Mouse (Mus musculus) midbrain, postnatal 0 days (tissue): ENCODE results near the gene Vwa5b1. TPM values are rescaled to one million over a fixed set of nuclear protein-coding genes. Genes with fewer than 3 reads are reported as not detected.

Experiments used
- ATAC-seq: fragments of 200-750 bp; cut with Nextera tagmentation; 2 replicates; pipeline ENCODE4 v1.8.0; 2017; ENCODE audit warnings: moderate number of reproducible peaks, mild to moderate bottlenecking, moderate TSS enrichment, moderate library complexity; ENCODE audit not compliant: low FRiP score
- DNase-seq: peaks from one replicate; pipeline ENCODE4 v3.0.0-alpha.2; 2015; ENCODE audit warnings: low spot score
- H3K27ac ChIP-seq: fragments of 300-500 bp; sonication (generic); 2 replicates; pipeline ENCODE4 v1.5.1; 2014; ENCODE audit warnings: low read depth, mild to moderate bottlenecking, low read length, mixed read lengths
- H3K27me3 ChIP-seq: fragments of 300-500 bp; sonication (generic); 2 replicates; pipeline ENCODE4 v1.6.1; 2014; ENCODE audit warnings: low read length, control low read depth, mixed read lengths; ENCODE audit not compliant: insufficient read depth
- H3K36me3 ChIP-seq: fragments of 300-500 bp; sonication (generic); 2 replicates; pipeline ENCODE4 v1.6.1; 2014; ENCODE audit warnings: low read length, control low read depth, mixed read lengths; ENCODE audit not compliant: insufficient read depth
- H3K4me1 ChIP-seq: fragments of 300-500 bp; sonication (generic); 2 replicates; pipeline ENCODE4 v1.6.1; 2014; ENCODE audit warnings: mild to moderate bottlenecking, control low read depth, antibody characterized with exemption, low read length, mixed read lengths; ENCODE audit not compliant: insufficient read depth
- H3K4me2 ChIP-seq: fragments of 300-500 bp; sonication (generic); 2 replicates; pipeline ENCODE4 v1.6.1; 2014; ENCODE audit warnings: low read depth, mild to moderate bottlenecking, low read length, mixed read lengths; ENCODE audit not compliant: poor library complexity, severe bottlenecking
- H3K4me3 ChIP-seq: fragments of 300-500 bp; sonication (generic); 2 replicates; pipeline ENCODE4 v1.5.1; 2014; ENCODE audit warnings: low read depth, mild to moderate bottlenecking, low read length, moderate library complexity
- H3K9ac ChIP-seq: fragments of 300-500 bp; sonication (generic); replicated peaks from 2 replicates; pipeline ENCODE4 v1.6.1; 2014; ENCODE audit warnings: mild to moderate bottlenecking, low read length, moderate library complexity, mixed read lengths; ENCODE audit not compliant: poor library complexity, severe bottlenecking
- H3K9me3 ChIP-seq: fragments of 300-500 bp; sonication (generic); 2 replicates; pipeline ENCODE4 v1.6.1; 2016; ENCODE audit warnings: low read length, control low read depth
- CTCF ChIP-seq: IDR thresholded peaks from 2 replicates; pipeline ENCODE4 v1.5.1; 2016; ENCODE audit warnings: antibody characterized with exemption, mild to moderate bottlenecking
- WGBS: fragments of 180-500 bp; shearing (Covaris S2); extraction: QIAGEN DNeasy Blood & Tissue Kit; methylation state at CpG from one replicate; pipeline ENCODE4 v1.1.7; 2014; 5-methylcytosine and 5-hydroxymethylcytosine counted together
- polyA plus RNA-seq: library from polyadenylated mRNA; unstranded; fragments of >200 nt; fragmentation: Nextera tagmentation; extraction: Ambion mirVana; gene quantifications from 2 replicates; pipeline ENCODE4 v1.2.1, GENCODE M21; 2015
- total RNA-seq: library from RNA; depleted of rRNA; stranded (reverse); fragments of >200 nt; gene quantifications from 2 replicates; pipeline ENCODE4 v1.2.3, GENCODE M21; 2014

Vwa5b1 gene
- total and polyA plus RNA-seq, 2 experiments from 2014 or later: 3.1 to 16.9 TPM

DNA sequence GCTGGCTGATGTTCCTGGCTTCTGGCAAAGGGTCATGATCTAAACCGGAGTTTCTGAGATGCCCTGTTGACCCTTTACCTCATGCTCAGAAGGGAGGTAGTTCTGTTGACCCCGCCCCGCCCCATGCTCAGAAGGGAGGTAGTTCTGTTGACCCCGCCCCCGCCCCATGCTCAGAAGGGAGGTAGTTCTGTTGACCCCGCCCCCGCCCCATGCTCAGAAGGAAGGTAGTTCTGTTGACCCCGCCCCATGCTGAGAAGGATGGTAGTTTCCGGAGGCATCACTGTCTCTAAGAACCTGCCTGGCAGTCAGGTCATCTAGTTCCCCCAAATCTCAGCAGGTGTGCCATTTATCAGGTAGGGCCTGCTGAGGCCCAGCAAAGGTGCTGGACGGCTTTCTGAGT, 88.1 kb downstream of the Vwa5b1 start:
- peak overlapping the region; percentile 15; the same call in 1 of the 2 replicates for H3K4me2 ChIP-seq
- TF ChIP-seq CTCF: no peak

DNA sequence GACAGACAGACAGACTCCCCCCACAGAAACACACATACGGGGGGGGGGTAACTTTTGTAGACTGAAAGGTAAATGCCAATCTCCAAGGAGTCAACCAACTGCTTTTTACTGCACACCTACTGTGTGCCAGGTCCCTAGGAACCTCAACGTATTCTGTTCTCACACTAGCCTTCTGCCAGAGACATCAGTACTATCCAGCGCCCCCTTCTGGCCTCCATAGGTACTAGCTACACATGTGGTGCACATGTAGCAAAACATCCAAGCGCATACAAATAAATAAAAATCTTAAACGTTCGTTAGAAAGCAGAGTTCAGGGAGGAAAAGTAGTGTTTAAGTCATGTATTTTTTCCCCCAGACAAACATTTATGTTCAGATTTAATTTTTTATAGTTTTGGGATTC, 88.6 kb downstream of the Vwa5b1 start:
- ATAC-seq (no peak), DNase-seq (peak; percentile 51)
- peak; percentile 74 for TF ChIP-seq CTCF
- Histone ChIP-seq H3K9me3 (no peaks in the 10 kb centered on the region), H3K9ac (no peak overlapping the region), H3K4me2 (no peak overlapping the region), H3K36me3 (no peaks in the 10 kb centered on the region), H3K27me3 (no peaks in the 10 kb centered on the region), H3K27ac (no peak overlapping the region), H3K4me3 (no peak overlapping the region), H3K4me1 (peaks cover 13% of the 10 kb centered on the region)
- 59% methylated on average over 6 of the region's 6 CpGs for WGBS

More for the DNA sequence above, 88.1 kb downstream of the Vwa5b1 start:
- H3K4me3 ChIP-seq: no peak overlapping the region
- no peaks in the 10 kb centered on the region for H3K36me3 ChIP-seq
- no peaks in the 10 kb centered on the region for H3K9me3 ChIP-seq
- H3K27me3 ChIP-seq: no peaks in the 10 kb centered on the region
- WGBS: 33% methylated on average over 10 of the region's 10 CpGs
- DNase-seq (no peak), ATAC-seq (no peak)
- no peak overlapping the region for H3K9ac ChIP-seq
- peak overlapping the region; percentile 80 for H3K27ac ChIP-seq
- peaks cover 13% of the 10 kb centered on the region for H3K4me1 ChIP-seq

- Histone ChIP-seq H3K4me1 (peaks cover 13% of the 10 kb centered on the region), H3K4me2 (no peak overlapping the region), H3K9me3 (no peaks in the 10 kb centered on the region), H3K36me3 (no peaks in the 10 kb centered on the region), H3K27me3 (no peaks in the 10 kb centered on the region), H3K9ac (no peak overlapping the region), H3K4me3 (no peak overlapping the region), H3K27ac (no peak overlapping the region)
- DNase-seq (no peak), ATAC-seq (no peak)
- WGBS: 67% methylated on average over 11 of the region's 11 CpGs
- TF ChIP-seq CTCF: no peak
Measured at GRCm38 (mm10) chr4:138546241-138546640, 89.4 kb downstream of the Vwa5b1 start.

GRCm38 (mm10) chr4:138543177-138543576, 92.5 kb downstream of the Vwa5b1 start:
- H3K9me3 ChIP-seq: no peaks in the 10 kb centered on the region
- TF ChIP-seq CTCF: no peak
- peak; percentile 51 for DNase-seq
- no peak for ATAC-seq
- no peak overlapping the region for H3K9ac ChIP-seq
- H3K36me3 ChIP-seq: no peaks in the 10 kb centered on the region
- 35% methylated on average over 12 of the region's 12 CpGs for WGBS
- H3K4me3 ChIP-seq: no peak overlapping the region
- no peak overlapping the region for H3K4me2 ChIP-seq
- H3K4me1 ChIP-seq: peaks cover 8% of the 10 kb centered on the region
- peak overlapping the region; percentile 7; the same call in 1 of the 2 replicates for H3K27ac ChIP-seq
- no peaks in the 10 kb centered on the region for H3K27me3 ChIP-seq

GRCm38 (mm10) chr4:138538084-138538449, 97.6 kb downstream of the Vwa5b1 start:
- Histone ChIP-seq H3K36me3 (no peaks in the 10 kb centered on the region), H3K9ac (no peak overlapping the region), H3K4me3 (no peak overlapping the region), H3K27ac (peak overlapping the region; percentile 74), H3K4me2 (no peak overlapping the region), H3K4me1 (peaks cover 12% of the 10 kb centered on the region), H3K27me3 (no peaks in the 10 kb centered on the region), H3K9me3 (no peaks in the 10 kb centered on the region)
- WGBS: 32% methylated on average over 4 of the region's 4 CpGs
- peak; percentile 34; the same call in 1 of the 2 replicates for ATAC-seq
- TF ChIP-seq CTCF: no peak
- DNase-seq: no peak

DNA sequence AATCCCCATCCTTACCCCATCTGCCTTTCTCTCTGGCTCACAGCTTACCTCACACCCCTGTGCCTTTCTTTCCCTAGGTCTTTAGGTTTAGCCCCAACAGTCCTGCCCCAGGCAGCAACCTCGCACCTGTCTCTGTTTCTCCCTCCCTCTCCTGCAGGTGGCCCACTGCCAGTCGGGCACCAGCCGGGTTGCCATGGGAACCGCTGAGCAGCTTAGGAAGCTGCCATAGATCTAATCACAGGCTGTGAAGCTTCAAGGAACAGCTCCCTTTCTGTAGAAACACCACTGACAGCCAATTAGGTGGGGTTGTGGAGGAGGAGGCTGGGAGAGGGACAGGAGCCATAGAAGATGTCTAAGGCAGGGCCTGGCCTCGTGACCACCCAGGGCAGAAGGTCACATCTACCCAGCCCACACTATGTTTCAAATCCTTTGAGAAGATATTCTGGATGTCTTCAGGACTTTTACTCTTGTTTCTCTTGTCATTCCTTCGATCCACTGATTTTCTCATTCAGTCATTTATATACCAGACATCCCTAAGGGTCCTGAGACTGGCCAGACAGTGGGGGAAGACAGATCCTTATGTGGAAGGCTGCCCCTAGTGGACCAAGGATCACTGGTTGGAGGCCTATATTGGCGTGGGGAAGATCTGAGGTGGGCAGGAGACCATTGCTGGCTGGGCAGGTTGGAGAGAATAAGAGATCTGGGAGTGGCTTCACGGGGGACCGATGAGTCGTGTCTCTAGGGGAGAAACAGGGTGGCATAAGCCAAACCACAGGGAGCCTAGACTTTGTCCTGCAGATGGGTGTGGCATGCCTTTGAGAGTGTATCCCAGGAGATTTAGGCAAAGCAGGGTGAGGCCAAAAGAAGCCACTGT, 98.2 kb downstream of the Vwa5b1 start:
- peak overlapping the region; percentile 74 for H3K27ac ChIP-seq
- H3K4me1 ChIP-seq: peaks cover 12% of the 10 kb centered on the region
- WGBS: 18% methylated on average over 10 of the region's 10 CpGs
- no peaks in the 10 kb centered on the region for H3K27me3 ChIP-seq
- no peak overlapping the region for H3K9ac ChIP-seq
- H3K9me3 ChIP-seq: no peaks in the 10 kb centered on the region
- no peaks in the 10 kb centered on the region for H3K36me3 ChIP-seq
- H3K4me3 ChIP-seq: no peak overlapping the region
- ATAC-seq (peak; percentile 60; the same call in 1 of the 2 replicates), DNase-seq (peak; percentile 88)
- no peak overlapping the region for H3K4me2 ChIP-seq
- TF ChIP-seq CTCF: peak; percentile 63
